Mouse (Mus musculus) kidney, embryonic 16.5 days (tissue): ENCODE results near the gene Tcp11. TPM values are rescaled to one million over a fixed set of nuclear protein-coding genes. Genes with fewer than 3 reads are reported as not detected.
A peak's percentile ranks its signal among the peaks of the same experiment; 100 is the strongest.

ENCODE experiments used
- ATAC-seq: fragments of 200-750 bp; cut with Nextera tagmentation; 2 replicates; pipeline ENCODE4 v1.8.0; 2017; ENCODE audit warnings: moderate TSS enrichment; ENCODE audit not compliant: low FRiP score, low TSS enrichment
- H3K27ac ChIP-seq: fragments of 300-500 bp; sonication (generic); 2 replicates; pipeline ENCODE4 v1.5.1; 2014; ENCODE audit warnings: low read length
- H3K27me3 ChIP-seq: fragments of 300-500 bp; sonication (generic); 2 replicates; pipeline ENCODE4 v1.6.1; 2014; ENCODE audit warnings: low read length, control low read depth, mixed read lengths; ENCODE audit not compliant: insufficient read depth
- H3K36me3 ChIP-seq: fragments of 300-500 bp; sonication (generic); 2 replicates; pipeline ENCODE4 v1.6.1; 2014; ENCODE audit warnings: low read length, control low read depth, mixed read lengths; ENCODE audit not compliant: insufficient read depth
- H3K4me1 ChIP-seq: fragments of 300-500 bp; sonication (generic); 2 replicates; pipeline ENCODE4 v1.6.1; 2014; ENCODE audit warnings: low read length, control low read depth, mixed read lengths; ENCODE audit not compliant: insufficient read depth
- H3K4me2 ChIP-seq: fragments of 300-500 bp; sonication (generic); replicated peaks from 2 replicates; pipeline ENCODE4 v1.6.1; 2014; ENCODE audit warnings: low read depth, low read length
- H3K4me3 ChIP-seq: fragments of 300-500 bp; sonication (generic); 2 replicates; pipeline ENCODE4 v1.5.1; 2014; ENCODE audit warnings: mild to moderate bottlenecking, low read length
- H3K9ac ChIP-seq: fragments of 300-500 bp; sonication (generic); replicated peaks from 2 replicates; pipeline ENCODE4 v1.6.1; 2014; ENCODE audit warnings: low read length
- H3K9me3 ChIP-seq: fragments of 300-500 bp; sonication (generic); 2 replicates; pipeline ENCODE4 v1.6.1; 2016; ENCODE audit warnings: low read length, control low read depth
- WGBS: fragments of 180-500 bp; shearing (Covaris S2); extraction: QIAGEN DNeasy Blood & Tissue Kit; methylation state at CpG from one replicate; pipeline ENCODE4 v1.1.7; 2014; 5-methylcytosine and 5-hydroxymethylcytosine counted together
- polyA plus RNA-seq: library from polyadenylated mRNA; unstranded; fragments of >200 nt; fragmentation: Nextera tagmentation; extraction: Ambion mirVana; gene quantifications from 2 replicates; pipeline ENCODE4 v1.2.1, GENCODE M21; 2015

The Tcp11 gene
- polyA plus RNA-seq, 1 experiment from 2014 or later = 6.4 TPM

- Histone ChIP-seq H3K9ac (0 out of 2 replicates have a peak overlapping the region, but pooled peaks have one; percentile 22), H3K4me2 (0 out of 2 replicates have a peak overlapping the region, but pooled peaks have one; percentile 4), H3K9me3 (no peaks in the 10 kb centered on the region), H3K36me3 (no peaks in the 10 kb centered on the region), H3K4me1 (peaks cover 25% of the 10 kb centered on the region), H3K27me3 (no peaks in the 10 kb centered on the region), H3K4me3 (no peak overlapping the region), H3K27ac (peak overlapping the region; percentile 29)
- ATAC-seq = no peak
- WGBS = 13% methylated on average over 14 of the region's 14 CpGs
Observed at GRCm38 (mm10) chr17:28107275-28107674, 26.8 kb upstream of the Tcp11 start.

GRCm38 (mm10) chr17:28106352-28106751 lies 25.9 kb upstream of the Tcp11 start:
- no peaks in the 10 kb centered on the region for H3K36me3 ChIP-seq
- no peak overlapping the region for H3K4me3 ChIP-seq
- no peaks in the 10 kb centered on the region for H3K27me3 ChIP-seq
- ATAC-seq = no peak
- no peak overlapping the region for H3K9ac ChIP-seq
- H3K9me3 ChIP-seq = no peaks in the 10 kb centered on the region
- no peak overlapping the region for H3K4me2 ChIP-seq
- 80% methylated on average over 6 of the region's 6 CpGs for whole genome bisulfite sequencing
- no peak overlapping the region for H3K27ac ChIP-seq
- H3K4me1 ChIP-seq = peaks cover 34% of the 10 kb centered on the region

- Histone ChIP-seq H3K27ac (no peak overlapping the region), H3K4me1 (peaks cover 28% of the 10 kb centered on the region), H3K9ac (no peak overlapping the region), H3K4me2 (no peak overlapping the region), H3K27me3 (no peaks in the 10 kb centered on the region), H3K4me3 (no peak overlapping the region), H3K36me3 (no peaks in the 10 kb centered on the region), H3K9me3 (peaks cover 3% of the 10 kb centered on the region; the same call in 1 of the 2 replicates)
- WGBS = 62% methylated on average over 6 of the region's 6 CpGs
- no peak for ATAC-seq
Observed at GRCm38 (mm10) chr17:28104416-28104815, 24.0 kb upstream of the Tcp11 start.

GRCm38 (mm10) chr17:28101902-28102319 lies 21.5 kb upstream of the Tcp11 start:
- Histone ChIP-seq H3K9me3 (peaks cover 3% of the 10 kb centered on the region; the same call in 1 of the 2 replicates), H3K27me3 (no peaks in the 10 kb centered on the region), H3K4me3 (no peak overlapping the region), H3K4me2 (peak overlapping the region; percentile 23), H3K9ac (0 out of 2 replicates have a peak overlapping the region, but pooled peaks have one; percentile 31), H3K4me1 (peaks cover 32% of the 10 kb centered on the region), H3K27ac (peak overlapping the region; percentile 87), H3K36me3 (no peaks in the 10 kb centered on the region)
- ATAC-seq = peak; percentile 71
- WGBS = 4% methylated on average over 10 of the region's 10 CpGs

- H3K27ac ChIP-seq = peak overlapping the region; percentile 93
- peak overlapping the region; percentile 23 for H3K4me2 ChIP-seq
- WGBS = 7% methylated on average over 12 of the region's 12 CpGs
- peaks cover 3% of the 10 kb centered on the region; the same call in 1 of the 2 replicates for H3K9me3 ChIP-seq
- H3K36me3 ChIP-seq = no peaks in the 10 kb centered on the region
- H3K9ac ChIP-seq = 0 out of 2 replicates have a peak overlapping the region, but pooled peaks have one; percentile 31
- no peak overlapping the region for H3K4me3 ChIP-seq
- no peaks in the 10 kb centered on the region for H3K27me3 ChIP-seq
- H3K4me1 ChIP-seq = peaks cover 29% of the 10 kb centered on the region
- peak; percentile 88 for ATAC-seq
Observed at GRCm38 (mm10) chr17:28101284-28101887, 20.9 kb upstream of the Tcp11 start.

- Histone ChIP-seq H3K9ac (no peak overlapping the region), H3K4me2 (no peak overlapping the region), H3K4me1 (peaks cover 29% of the 10 kb centered on the region), H3K27ac (peak overlapping the region; percentile 93), H3K27me3 (no peaks in the 10 kb centered on the region), H3K36me3 (no peaks in the 10 kb centered on the region), H3K4me3 (no peak overlapping the region), H3K9me3 (peaks cover 3% of the 10 kb centered on the region; the same call in 1 of the 2 replicates)
- WGBS = 85% methylated on average over 1 of the region's 1 CpGs
- ATAC-seq = no peak
Observed at GRCm38 (mm10) chr17:28100669-28101068, 20.2 kb upstream of the Tcp11 start.

- Histone ChIP-seq H3K9ac (no peak overlapping the region), H3K4me2 (no peak overlapping the region), H3K9me3 (peaks cover 3% of the 10 kb centered on the region; the same call in 1 of the 2 replicates), H3K4me1 (peaks cover 26% of the 10 kb centered on the region), H3K4me3 (no peak overlapping the region), H3K27ac (no peak overlapping the region; the same call in 1 of the 2 replicates), H3K27me3 (no peaks in the 10 kb centered on the region), H3K36me3 (no peaks in the 10 kb centered on the region)
- WGBS = 20% methylated on average over 3 of the region's 3 CpGs
- ATAC-seq = peak; percentile 9; the same call in 1 of the 2 replicates
Observed at GRCm38 (mm10) chr17:28099086-28099485, 18.6 kb upstream of the Tcp11 start.

GRCm38 (mm10) chr17:28097308-28097707 lies 16.9 kb upstream of the Tcp11 start:
- Histone ChIP-seq H3K9ac (no peak overlapping the region), H3K27me3 (no peaks in the 10 kb centered on the region), H3K36me3 (no peaks in the 10 kb centered on the region; the same call in 1 of the 2 replicates), H3K4me2 (no peak overlapping the region), H3K4me1 (peaks cover 23% of the 10 kb centered on the region), H3K4me3 (no peak overlapping the region), H3K27ac (peak overlapping the region; percentile 79), H3K9me3 (peaks cover 6% of the 10 kb centered on the region)
- WGBS = 66% methylated on average over 13 of the region's 13 CpGs
- no peak for ATAC-seq

- Histone ChIP-seq H3K9ac (no peak overlapping the region), H3K4me3 (no peak overlapping the region), H3K27ac (peak overlapping the region; percentile 79), H3K36me3 (no peaks in the 10 kb centered on the region; the same call in 1 of the 2 replicates), H3K27me3 (no peaks in the 10 kb centered on the region), H3K4me2 (no peak overlapping the region), H3K9me3 (peaks cover 6% of the 10 kb centered on the region), H3K4me1 (peaks cover 15% of the 10 kb centered on the region)
- no peak for ATAC-seq
- WGBS = 70% methylated on average over 10 of the region's 10 CpGs
Observed at GRCm38 (mm10) chr17:28096418-28096817, 16.0 kb upstream of the Tcp11 start.

- H3K27me3 ChIP-seq = no peaks in the 10 kb centered on the region
- 90% methylated on average over 3 of the region's 3 CpGs for WGBS
Observed at GRCm38 (mm10) chr17:28093837-28094236, 13.4 kb upstream of the Tcp11 start.

More at GRCm38 (mm10) chr17:28093837-28094236, 13.4 kb upstream of the Tcp11 start:
- no peak overlapping the region for H3K27ac ChIP-seq
- no peaks in the 10 kb centered on the region; the same call in 1 of the 2 replicates for H3K36me3 ChIP-seq
- H3K9me3 ChIP-seq = peaks cover 3% of the 10 kb centered on the region
- no peak overlapping the region for H3K9ac ChIP-seq
- H3K4me3 ChIP-seq = no peak overlapping the region
- peaks cover 6% of the 10 kb centered on the region for H3K4me1 ChIP-seq
- H3K4me2 ChIP-seq = no peak overlapping the region
- no peak for ATAC-seq
